Mouse (Mus musculus): ENCODE measurements around the gene Slc17a4. TPM values are rescaled to one million over a fixed set of nuclear protein-coding genes. Genes with fewer than 3 reads are reported as not detected.

Gene Slc17a4
- total RNA-seq, 1 experiment from 2014 or later, result 0.46 TPM

- ATAC-seq (replicated peaks; ENCODE audit: low read depth, poor library complexity, severe bottlenecking), result peak; percentile 77
Observed at GRCm38 (mm10) chr13:23898242-23898641, 16.6 kb downstream of the Slc17a4 start.

GRCm38 (mm10) chr13:23893269-23893593 is 21.6 kb downstream of the Slc17a4 start:
- ATAC-seq (replicated peaks; ENCODE audit: low read depth, poor library complexity, severe bottlenecking), result no peak; the same call in 1 of the 2 replicates

DNA sequence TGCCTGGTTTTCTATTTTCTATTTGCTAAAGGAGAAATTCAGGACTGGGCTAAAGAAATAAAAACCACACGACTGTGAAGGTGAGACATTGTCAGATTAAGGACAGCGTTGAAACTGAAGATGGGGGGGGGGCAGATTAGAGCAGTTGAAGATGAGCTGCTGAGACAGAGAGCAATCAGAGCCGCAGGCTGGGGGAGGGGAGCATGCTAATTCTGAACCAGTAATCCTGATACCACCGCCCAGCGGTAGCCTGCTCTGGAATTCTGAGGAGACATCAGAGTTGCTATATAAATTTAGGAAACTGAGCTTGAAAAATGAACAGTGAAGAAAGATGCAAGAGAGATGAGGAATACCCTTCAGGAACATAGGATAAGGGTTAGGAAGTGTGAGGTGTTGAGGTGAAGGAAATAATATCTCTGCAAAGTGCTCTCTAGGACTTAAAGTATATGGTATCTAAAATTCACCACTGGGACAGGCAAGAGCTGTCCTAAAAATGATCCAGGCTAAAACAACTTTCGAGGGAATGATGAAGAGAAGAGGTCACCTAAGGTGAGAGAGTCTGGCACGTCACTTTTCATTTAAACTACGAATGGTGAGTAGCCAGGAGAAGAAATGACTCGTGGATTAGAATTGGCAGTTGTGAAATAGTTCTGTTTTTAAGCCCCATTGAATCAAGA is 22.1 kb downstream of the Slc17a4 start:
- no peak for ATAC-seq (replicated peaks; ENCODE audit: low read depth, poor library complexity, severe bottlenecking)

DNA sequence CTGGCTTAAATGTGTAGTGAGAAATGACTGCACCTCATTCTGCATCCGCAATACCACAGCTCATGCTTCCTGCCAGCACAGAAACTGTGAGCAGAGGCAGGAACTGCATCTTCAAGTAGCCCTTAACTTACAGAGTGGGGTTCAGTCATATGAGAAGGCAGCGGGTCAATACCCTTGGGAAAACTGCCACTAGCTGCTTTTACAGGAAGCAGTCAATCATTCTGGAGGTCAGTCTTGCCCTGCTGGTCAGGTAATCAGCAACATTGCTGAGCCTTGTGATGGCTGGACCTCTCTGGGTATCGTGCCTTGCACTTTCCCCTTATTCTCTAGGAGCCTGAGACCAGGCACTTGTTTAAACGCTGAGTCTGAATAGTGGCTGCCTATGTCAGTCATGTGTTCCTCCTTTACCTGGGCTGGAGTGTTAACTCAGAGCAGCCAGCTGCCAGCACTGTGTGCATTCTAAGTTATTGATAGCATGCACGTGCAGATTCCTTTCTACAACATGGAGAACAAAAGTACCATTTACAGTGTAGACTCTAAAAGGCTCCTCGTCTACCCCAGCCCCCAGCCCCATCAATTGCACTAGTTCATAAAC is 25.7 kb downstream of the Slc17a4 start:
- ATAC-seq (replicated peaks; ENCODE audit: low read depth, poor library complexity, severe bottlenecking), result no peak

- ATAC-seq (replicated peaks; ENCODE audit: low read depth, poor library complexity, severe bottlenecking), result no peak
Observed at GRCm38 (mm10) chr13:23887026-23887725, 27.6 kb downstream of the Slc17a4 start.

GRCm38 (mm10) chr13:23885540-23885939 is 29.3 kb downstream of the Slc17a4 start:
- ATAC-seq (replicated peaks; ENCODE audit: low read depth, poor library complexity, severe bottlenecking), result peak; percentile 99

GRCm38 (mm10) chr13:23879636-23880035 is 35.2 kb downstream of the Slc17a4 start:
- ATAC-seq (replicated peaks; ENCODE audit: low read depth, poor library complexity, severe bottlenecking), result peak; percentile 89

DNA sequence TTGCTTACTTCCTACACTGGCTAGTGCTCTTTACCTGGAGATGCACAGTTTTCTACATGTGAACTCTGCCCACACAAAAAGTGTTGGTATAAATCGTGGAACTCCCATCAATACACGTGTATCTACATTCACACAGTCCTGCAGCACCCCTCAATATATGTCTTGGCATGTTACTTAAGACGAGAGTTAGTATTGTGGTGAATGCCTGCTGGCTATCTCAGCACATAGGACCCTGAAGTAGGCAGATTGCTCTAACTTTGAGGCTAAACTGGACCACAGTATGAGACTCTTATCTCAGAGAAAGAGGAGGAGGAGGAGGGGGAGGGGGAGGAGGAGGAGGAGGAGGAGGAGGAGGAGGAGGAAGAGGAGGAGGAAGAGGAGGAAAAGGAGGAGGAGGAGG is 35.7 kb downstream of the Slc17a4 start:
- ATAC-seq (replicated peaks; ENCODE audit: low read depth, poor library complexity, severe bottlenecking), result peak; percentile 78

DNA sequence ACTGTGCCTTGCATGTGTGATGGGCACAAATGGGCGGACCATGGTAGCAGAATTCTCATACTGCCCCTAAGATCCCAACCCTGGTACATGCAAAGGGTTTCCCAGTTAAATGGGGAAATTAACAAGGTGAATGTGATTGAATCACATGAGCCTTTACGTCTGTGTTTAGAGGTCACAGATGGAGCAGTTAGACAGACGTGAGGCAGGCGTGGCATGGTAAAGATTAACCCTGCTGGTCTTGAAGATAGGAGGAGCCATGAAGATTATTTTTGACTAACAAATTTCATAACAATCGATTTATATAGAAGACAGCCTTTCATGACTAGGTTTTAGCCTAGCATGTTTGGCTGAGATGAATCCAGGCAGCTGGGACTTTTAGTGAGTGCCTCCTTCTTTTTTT is 41.7 kb downstream of the Slc17a4 start:
- no peak for ATAC-seq (replicated peaks; ENCODE audit: low read depth, poor library complexity, severe bottlenecking)

DNA sequence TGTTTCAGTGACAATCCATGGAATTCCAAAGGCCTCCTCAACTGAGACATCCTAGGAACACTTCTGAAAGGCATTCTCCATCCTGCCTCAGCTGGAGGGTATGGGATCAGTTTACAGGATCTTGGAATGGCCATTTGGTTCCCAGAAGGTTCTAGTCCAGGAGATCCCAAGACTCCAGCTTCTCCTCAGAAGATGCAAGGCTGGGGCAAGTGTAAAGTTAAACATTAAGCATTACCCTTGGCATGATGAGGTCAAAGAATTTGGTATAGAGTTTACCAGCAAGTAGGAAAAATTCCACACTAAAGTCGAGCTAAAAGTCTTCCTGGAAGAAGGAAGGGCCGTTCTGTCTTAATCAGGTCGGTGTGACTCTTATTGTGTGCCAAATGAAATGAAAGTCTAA is 44.8 kb downstream of the Slc17a4 start:
- ATAC-seq (replicated peaks; ENCODE audit: low read depth, poor library complexity, severe bottlenecking), result no peak

- ATAC-seq (replicated peaks; ENCODE audit: low read depth, poor library complexity, severe bottlenecking), result no peak
Observed at GRCm38 (mm10) chr13:23868790-23869533, 45.8 kb downstream of the Slc17a4 start.

DNA sequence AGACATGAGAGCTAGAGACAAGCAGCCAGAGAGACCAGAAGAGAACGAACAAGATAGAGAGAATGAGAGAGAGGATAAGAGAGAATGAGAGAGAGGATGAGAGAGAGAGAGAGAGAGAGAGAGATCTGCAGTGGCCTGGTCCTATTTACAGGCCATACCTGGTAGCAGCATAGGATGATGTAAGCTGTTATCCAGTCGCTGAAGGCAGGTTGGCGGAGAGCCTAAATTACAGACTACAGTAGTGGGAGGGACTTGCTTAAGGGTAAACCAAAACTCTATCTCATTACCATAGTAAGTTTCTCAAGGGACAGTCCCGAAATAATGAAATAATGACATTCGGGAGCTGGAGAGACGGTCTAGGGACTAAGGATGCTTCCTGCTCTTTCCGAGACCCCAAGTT is 47.4 kb downstream of the Slc17a4 start, which contains the start of gene Slc17a1:
TSS of gene Slc17a1 (plus strand) at position 346 of the 400 bp plus-strand sequence.
- no peak for ATAC-seq (replicated peaks; ENCODE audit: low read depth, poor library complexity, severe bottlenecking)

DNA sequence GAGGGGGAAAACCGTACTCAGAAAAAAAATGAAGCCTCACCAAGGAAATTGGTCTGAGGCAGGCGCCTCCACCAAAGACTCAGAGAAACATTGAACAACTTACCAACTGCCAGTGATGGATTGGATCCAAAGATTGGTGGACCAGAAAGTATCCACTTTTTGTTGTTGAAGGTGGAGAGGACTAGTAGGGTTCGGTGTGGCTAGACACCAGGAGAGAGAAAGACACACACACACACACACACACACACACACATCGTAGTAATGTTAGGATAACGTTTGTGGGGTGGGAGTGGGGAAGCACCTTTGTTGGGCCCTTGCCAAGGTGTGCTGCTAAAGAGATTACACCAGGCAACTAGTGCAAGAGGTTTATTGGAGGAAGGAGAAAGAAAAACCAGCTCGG is 47.8 kb downstream of the Slc17a4 start:
- no peak for ATAC-seq (replicated peaks; ENCODE audit: low read depth, poor library complexity, severe bottlenecking)

- ATAC-seq (replicated peaks; ENCODE audit: low read depth, poor library complexity, severe bottlenecking), result no peak
Observed at GRCm38 (mm10) chr13:23866086-23866710, 48.6 kb downstream of the Slc17a4 start.

GRCm38 (mm10) chr13:23864711-23865110 is 50.1 kb downstream of the Slc17a4 start:
- ATAC-seq (replicated peaks; ENCODE audit: low read depth, poor library complexity, severe bottlenecking), result no peak

- no peak for ATAC-seq (replicated peaks; ENCODE audit: low read depth, poor library complexity, severe bottlenecking)
Observed at GRCm38 (mm10) chr13:23861815-23862214, 53.0 kb downstream of the Slc17a4 start.

DNA sequence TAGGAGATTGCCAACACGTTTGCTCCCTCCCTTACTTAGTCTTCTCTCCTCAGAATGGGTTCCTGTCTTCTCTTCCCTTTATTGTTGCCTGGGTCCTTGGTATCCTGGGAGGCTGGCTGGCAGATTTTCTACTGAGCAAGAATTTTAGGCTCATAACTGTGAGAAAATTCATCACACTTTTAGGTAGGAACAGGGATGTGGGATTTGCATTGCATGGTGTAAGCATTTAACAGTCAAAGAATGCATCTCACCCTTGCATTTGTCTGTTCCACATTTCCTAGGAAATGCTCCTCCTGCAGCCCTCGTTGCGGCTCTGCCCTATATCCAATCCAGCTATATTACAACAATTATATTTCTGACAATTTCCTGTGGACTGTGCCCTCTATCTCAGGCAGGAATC is 58.4 kb downstream of the Slc17a4 start:
- no peak for ATAC-seq (replicated peaks; ENCODE audit: low read depth, poor library complexity, severe bottlenecking)

GRCm38 (mm10) chr13:23849299-23849698 is 65.5 kb downstream of the Slc17a4 start:
- no peak for ATAC-seq (replicated peaks; ENCODE audit: low read depth, poor library complexity, severe bottlenecking)
